Mouse (Mus musculus): Measurements from ENCODE around the gene Wasl. TPM values are rescaled to one million over a fixed set of nuclear protein-coding genes. Genes with fewer than 3 reads are reported as not detected.

Gene Wasl
- 65.6 and 69.7 TPM in 2 replicates for polyA plus RNA-seq (2015; fragmentation: Nextera tagmentation; extraction: Ambion mirVana)

DNA sequence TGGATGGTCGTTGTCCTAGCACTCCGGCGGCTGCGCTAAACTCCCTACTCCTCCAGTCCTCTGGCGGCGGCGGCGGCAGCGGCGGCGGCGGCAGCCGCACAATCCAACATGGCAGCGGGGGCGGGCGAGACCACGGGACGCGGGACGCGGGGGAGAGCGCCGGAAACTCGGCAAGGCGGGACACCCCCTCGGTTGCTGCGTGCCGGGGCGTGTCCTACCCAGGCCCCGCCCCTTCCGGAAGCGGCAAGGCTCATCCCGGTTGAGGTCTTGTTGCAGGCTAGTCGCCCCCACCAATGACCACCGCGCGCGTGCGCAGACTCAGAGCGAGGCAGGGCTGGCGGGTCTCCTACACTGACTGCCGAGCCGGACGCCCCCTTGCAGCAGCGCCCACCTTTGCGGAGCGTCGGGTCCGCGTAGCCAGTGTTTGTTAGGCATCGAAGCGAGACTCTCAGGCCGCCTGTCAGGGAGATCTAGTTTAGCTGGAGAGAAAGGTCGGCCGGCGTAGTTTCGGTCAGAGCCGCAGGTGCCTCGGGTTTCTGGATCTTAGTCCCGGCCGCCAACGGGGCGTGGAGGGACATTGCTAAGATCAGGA is at the start of gene Wasl:
Wasl (minus strand) TSS at position 143 of the 592 bp plus-strand sequence.
- H3K27me3 ChIP-seq (replicated peaks): no peaks in the 10 kb centered on the region
- peak; percentile 99 for ATAC-seq (replicated peaks)
- no peaks in the 10 kb centered on the region for H3K36me3 ChIP-seq (replicated peaks)
- peak within 1 kb of the TSS; percentile 67 for H3K4me2 ChIP-seq
- H3K9ac ChIP-seq: peak within 1 kb of the TSS; percentile 95
- H3K4me1 ChIP-seq: peaks cover 18% of the 10 kb centered on the region
- H3K9me3 ChIP-seq: no peaks in the 10 kb centered on the region
- under 1% methylated on average over 60 of the region's 63 CpGs for WGBS
- H3K27ac ChIP-seq: peak within 1 kb of the TSS; percentile 98
- H3K4me3 ChIP-seq: peak within 1 kb of the TSS; percentile 98

DNA sequence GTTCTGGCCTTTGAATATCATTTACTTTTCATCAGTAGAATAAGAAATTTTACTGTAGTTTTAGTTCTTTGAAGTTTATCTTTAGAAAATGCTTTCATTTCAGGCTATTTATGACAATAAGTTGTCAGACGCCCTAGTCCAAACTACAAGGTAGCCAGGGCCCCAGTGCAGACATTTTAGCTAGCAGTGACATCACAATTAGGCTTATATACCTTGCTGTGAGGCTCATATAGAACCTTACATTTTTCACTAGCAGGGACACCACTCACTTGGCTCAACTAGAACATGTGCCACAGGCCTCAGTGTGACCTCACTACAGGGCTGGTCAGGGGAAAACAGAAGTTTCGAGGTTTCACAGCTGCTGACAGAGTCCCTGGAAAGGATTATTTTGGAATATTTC is 42.7 kb upstream of the Wasl start:
- H3K4me1 ChIP-seq: no peaks in the 10 kb centered on the region
- H3K9me3 ChIP-seq: no peaks in the 10 kb centered on the region
- WGBS: 89% methylated on average over 2 of the region's 2 CpGs
- no peak for ATAC-seq (replicated peaks)
- H3K9ac ChIP-seq: no peak overlapping the region
- no peak overlapping the region for H3K27ac ChIP-seq
- no peaks in the 10 kb centered on the region for H3K27me3 ChIP-seq (replicated peaks)
- no peak overlapping the region for H3K4me2 ChIP-seq
- no peak overlapping the region for H3K4me3 ChIP-seq
- no peaks in the 10 kb centered on the region for H3K36me3 ChIP-seq (replicated peaks)

DNA sequence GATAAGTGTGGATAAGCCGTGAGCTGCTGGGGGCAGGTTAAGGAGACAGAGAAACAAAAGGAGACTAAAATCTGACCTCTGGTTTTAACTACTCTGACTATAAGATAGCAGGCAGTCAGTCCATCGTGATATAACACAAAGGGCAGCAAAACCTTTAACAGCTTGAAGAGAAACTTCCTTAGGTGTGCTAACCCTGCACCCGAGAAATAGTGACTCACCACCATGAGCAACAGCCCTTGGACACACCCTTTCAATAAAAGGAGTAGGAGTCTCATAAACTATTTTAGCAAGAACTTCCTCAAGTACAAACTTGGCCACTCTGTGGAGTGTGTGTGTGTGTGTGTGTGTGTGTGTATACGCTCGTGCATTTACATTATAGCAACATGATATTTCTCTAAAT is 42.3 kb upstream of the Wasl start:
- 91% methylated on average over 5 of the region's 5 CpGs for WGBS
- H3K9ac ChIP-seq: no peak overlapping the region
- no peak overlapping the region for H3K4me3 ChIP-seq
- H3K4me1 ChIP-seq: no peaks in the 10 kb centered on the region
- no peaks in the 10 kb centered on the region for H3K27me3 ChIP-seq (replicated peaks)
- no peak overlapping the region for H3K4me2 ChIP-seq
- no peak overlapping the region for H3K27ac ChIP-seq
- no peak for ATAC-seq (replicated peaks)
- no peaks in the 10 kb centered on the region for H3K9me3 ChIP-seq
- H3K36me3 ChIP-seq (replicated peaks): no peaks in the 10 kb centered on the region

DNA sequence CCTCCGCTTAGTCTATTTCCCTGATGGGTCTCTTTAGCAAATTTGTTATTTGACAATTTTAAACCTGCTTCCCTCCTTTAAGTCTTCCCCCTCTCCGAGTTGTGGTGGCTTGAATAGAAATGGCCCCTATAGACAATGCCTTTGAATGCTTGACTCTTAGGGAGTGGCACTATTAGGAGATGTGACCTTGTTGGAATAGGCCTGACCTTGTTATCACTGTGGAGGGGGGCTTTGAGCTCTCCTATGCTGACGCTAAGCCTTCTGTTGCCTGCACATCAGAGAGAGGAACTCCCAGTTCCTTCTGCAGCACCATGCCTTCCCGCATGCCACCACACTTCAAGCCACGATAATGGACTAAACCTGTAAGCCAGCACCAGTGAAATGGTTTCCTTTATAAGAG is 32.4 kb upstream of the Wasl start:
- no peak for ATAC-seq (replicated peaks)
- Histone ChIP-seq H3K4me3 (no peak overlapping the region), H3K36me3 (replicated peaks) (no peaks in the 10 kb centered on the region), H3K27ac (no peak overlapping the region), H3K27me3 (replicated peaks) (no peaks in the 10 kb centered on the region), H3K9me3 (no peaks in the 10 kb centered on the region), H3K4me1 (no peaks in the 10 kb centered on the region), H3K4me2 (no peak overlapping the region), H3K9ac (no peak overlapping the region)
- 92% methylated on average over 5 of the region's 5 CpGs for WGBS

DNA sequence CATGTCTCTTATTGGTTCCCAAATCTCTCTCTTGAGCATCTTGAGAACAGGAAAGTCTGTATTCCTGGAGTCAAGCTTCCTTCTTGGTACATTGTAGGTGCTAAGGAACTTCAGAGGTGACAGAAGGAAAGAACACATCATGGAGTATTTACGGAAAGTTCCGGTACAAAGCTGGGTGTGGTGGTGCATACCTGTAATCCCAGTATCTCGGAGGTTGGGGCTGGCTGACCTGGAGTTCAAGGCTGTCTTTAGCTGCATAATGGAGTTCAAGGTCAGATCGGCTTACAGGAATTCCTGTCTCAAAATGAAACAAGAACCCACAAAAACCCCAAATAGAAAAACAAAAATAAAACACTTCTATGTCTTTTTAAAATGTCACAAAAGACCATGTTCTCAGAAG is 31.3 kb upstream of the Wasl start:
- Histone ChIP-seq H3K4me2 (no peak overlapping the region), H3K27ac (no peak overlapping the region), H3K27me3 (replicated peaks) (no peaks in the 10 kb centered on the region), H3K4me3 (no peak overlapping the region), H3K9me3 (no peaks in the 10 kb centered on the region), H3K36me3 (replicated peaks) (no peaks in the 10 kb centered on the region), H3K9ac (no peak overlapping the region), H3K4me1 (no peaks in the 10 kb centered on the region)
- 89% methylated on average over 4 of the region's 4 CpGs for WGBS
- ATAC-seq (replicated peaks): no peak

DNA sequence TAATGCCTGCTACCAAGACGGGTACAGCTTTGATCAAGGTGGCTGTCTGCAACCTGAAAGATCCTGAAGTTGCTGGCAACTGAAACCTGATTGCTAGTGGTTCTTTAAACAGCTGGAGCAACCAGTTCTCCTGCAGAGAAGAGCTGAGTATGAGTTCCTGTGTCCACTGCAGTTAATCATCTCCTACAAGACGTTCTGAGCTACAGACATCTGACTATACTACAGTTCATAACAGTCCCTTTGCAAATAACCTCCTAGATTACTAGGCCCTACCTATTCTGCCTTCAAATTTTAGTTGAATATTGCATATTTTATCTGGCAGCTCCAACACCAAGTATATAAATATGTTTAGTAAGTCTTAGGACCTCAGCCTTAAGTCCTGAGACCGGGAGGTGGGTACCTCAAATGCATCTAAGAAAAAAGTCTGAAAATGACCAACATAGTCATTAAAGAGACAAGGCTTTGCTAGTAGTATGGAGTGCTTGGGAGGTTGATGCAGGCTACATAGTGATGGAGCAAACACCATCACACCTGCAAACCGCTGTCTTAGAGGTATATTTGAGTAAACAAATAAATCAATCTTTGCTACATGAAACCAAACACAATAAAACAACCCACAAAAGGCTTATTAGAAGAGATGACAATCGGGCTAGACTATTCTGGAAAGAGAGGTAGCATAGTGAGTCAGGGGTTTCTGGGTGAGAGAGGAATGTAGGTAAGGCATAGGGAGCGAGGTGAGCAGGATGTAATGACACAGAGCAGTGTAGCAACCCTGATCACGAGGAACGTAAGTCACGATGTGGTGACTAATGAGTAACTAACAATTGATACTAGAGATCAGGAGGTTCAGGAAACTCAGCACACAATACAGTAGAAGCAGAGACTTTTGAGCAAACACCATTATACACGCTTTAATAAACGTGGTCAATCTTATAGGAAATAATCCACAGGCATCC is 29.9 kb upstream of the Wasl start:
- no peaks in the 10 kb centered on the region for H3K27me3 ChIP-seq (replicated peaks)
- no peak overlapping the region for H3K4me2 ChIP-seq
- no peaks in the 10 kb centered on the region for H3K9me3 ChIP-seq
- H3K27ac ChIP-seq: no peak overlapping the region
- no peak overlapping the region for H3K4me3 ChIP-seq
- H3K36me3 ChIP-seq (replicated peaks): no peaks in the 10 kb centered on the region
- H3K9ac ChIP-seq: no peak overlapping the region
- ATAC-seq (replicated peaks): no peak
- H3K4me1 ChIP-seq: no peaks in the 10 kb centered on the region
- WGBS: 88% methylated on average over 11 of the region's 11 CpGs

DNA sequence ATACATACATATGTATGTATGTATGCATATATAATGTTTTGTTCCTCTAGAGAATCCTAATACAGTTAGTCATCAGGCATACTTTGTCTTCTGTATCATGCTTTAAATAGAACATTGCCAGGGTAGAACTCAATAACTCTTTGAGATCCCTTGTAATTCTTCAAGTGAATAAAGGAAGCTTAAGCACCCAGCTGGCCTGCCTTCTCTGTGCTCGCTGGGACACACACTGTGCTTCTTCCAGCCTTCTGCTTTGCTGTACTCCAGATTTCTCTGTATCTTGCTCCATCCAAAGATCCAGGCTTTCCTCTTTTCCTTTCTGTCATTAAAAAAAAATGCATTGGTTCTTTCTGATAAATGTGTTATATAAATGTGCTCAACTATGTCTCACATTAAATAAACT is 23.1 kb upstream of the Wasl start:
- 33% methylated on average over 1 of the region's 1 CpGs for WGBS
- no peak overlapping the region for H3K4me3 ChIP-seq
- no peaks in the 10 kb centered on the region for H3K9me3 ChIP-seq
- no peak overlapping the region for H3K27ac ChIP-seq
- H3K4me2 ChIP-seq: no peak overlapping the region
- no peak for ATAC-seq (replicated peaks)
- no peak overlapping the region for H3K9ac ChIP-seq
- H3K27me3 ChIP-seq (replicated peaks): no peaks in the 10 kb centered on the region
- H3K4me1 ChIP-seq: no peaks in the 10 kb centered on the region
- no peaks in the 10 kb centered on the region for H3K36me3 ChIP-seq (replicated peaks)

DNA sequence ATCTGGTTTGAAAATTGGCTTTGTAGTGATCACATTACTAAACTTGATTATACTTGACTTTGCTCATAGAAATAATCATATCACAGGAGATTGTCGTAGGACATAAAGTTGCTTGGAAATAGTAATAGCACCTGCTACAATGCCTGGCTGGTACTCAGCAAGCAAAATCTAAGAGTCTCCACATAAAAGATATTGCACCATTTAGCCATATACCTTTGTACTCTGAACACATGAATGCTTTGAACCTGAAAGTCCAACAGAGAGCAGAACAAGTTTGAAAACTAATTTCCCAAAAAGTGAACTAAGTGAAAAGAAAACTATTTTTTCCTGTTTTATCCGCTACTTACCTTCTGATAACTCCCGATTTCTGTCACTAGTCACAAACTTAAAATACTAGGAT is 18.3 kb upstream of the Wasl start:
- H3K4me3 ChIP-seq: no peak overlapping the region
- 94% methylated on average over 3 of the region's 3 CpGs for WGBS

DNA sequence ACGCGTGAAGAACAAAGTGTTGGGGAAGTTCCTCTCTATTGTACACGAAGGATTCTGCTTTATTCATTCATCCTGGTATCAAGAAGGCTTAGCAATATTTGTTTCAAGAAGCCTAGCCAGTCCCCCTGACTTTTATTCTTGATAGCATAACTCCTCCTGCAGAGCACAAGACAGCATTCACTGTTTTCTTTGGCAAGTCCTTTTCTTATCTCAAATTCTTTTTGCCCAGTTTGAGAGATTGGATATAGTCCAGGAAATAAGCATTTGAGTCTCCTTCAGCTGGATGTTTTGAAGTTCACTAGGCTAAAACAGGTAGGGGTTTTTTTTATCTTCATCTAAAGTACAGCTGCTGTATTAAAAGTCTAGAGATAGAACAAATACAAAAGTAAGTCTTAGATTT is 3.0 kb upstream of the Wasl start:
- WGBS: 72% methylated on average over 3 of the region's 3 CpGs
- Histone ChIP-seq H3K27me3 (replicated peaks) (no peaks in the 10 kb centered on the region), H3K4me1 (peaks cover 5% of the 10 kb centered on the region), H3K4me2 (no peak overlapping the region), H3K27ac (no peak overlapping the region), H3K4me3 (no peak overlapping the region), H3K36me3 (replicated peaks) (no peaks in the 10 kb centered on the region), H3K9me3 (no peaks in the 10 kb centered on the region), H3K9ac (no peak overlapping the region)
- no peak for ATAC-seq (replicated peaks)

More for the DNA sequence above, 18.3 kb upstream of the Wasl start:
- H3K36me3 ChIP-seq (replicated peaks): no peaks in the 10 kb centered on the region
- H3K4me1 ChIP-seq: no peaks in the 10 kb centered on the region
- no peaks in the 10 kb centered on the region for H3K9me3 ChIP-seq
- no peak for ATAC-seq (replicated peaks)
- no peak overlapping the region for H3K9ac ChIP-seq
- no peak overlapping the region for H3K4me2 ChIP-seq
- H3K27me3 ChIP-seq (replicated peaks): no peaks in the 10 kb centered on the region
- H3K27ac ChIP-seq: no peak overlapping the region

DNA sequence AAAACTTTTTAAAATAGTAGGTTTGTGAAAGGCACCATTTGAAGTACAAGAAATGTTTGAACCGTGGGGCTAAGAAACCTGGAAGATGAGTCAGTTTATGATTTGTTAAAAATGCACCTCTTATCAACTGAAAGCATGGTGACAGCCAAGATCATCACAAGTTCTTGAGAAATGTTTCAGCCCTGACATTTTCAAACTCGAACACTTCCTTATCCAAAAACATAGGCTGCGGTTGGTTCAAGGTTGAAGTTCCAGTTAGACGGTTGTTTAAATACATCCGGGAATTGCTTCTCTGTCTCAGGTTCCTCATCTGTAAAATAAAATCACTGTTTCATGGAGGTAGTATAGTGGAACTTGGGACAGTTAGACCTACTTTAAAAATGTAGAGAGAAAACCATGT is 1.4 kb upstream of the Wasl start:
- no peak overlapping the region for H3K4me3 ChIP-seq
- WGBS: 94% methylated on average over 5 of the region's 5 CpGs
- H3K9ac ChIP-seq: no peak overlapping the region
- no peak overlapping the region for H3K27ac ChIP-seq
- H3K4me1 ChIP-seq: peaks cover 18% of the 10 kb centered on the region
- ATAC-seq (replicated peaks): no peak
- H3K4me2 ChIP-seq: no peak overlapping the region
- H3K9me3 ChIP-seq: no peaks in the 10 kb centered on the region
- H3K27me3 ChIP-seq (replicated peaks): no peaks in the 10 kb centered on the region
- no peaks in the 10 kb centered on the region for H3K36me3 ChIP-seq (replicated peaks)

DNA sequence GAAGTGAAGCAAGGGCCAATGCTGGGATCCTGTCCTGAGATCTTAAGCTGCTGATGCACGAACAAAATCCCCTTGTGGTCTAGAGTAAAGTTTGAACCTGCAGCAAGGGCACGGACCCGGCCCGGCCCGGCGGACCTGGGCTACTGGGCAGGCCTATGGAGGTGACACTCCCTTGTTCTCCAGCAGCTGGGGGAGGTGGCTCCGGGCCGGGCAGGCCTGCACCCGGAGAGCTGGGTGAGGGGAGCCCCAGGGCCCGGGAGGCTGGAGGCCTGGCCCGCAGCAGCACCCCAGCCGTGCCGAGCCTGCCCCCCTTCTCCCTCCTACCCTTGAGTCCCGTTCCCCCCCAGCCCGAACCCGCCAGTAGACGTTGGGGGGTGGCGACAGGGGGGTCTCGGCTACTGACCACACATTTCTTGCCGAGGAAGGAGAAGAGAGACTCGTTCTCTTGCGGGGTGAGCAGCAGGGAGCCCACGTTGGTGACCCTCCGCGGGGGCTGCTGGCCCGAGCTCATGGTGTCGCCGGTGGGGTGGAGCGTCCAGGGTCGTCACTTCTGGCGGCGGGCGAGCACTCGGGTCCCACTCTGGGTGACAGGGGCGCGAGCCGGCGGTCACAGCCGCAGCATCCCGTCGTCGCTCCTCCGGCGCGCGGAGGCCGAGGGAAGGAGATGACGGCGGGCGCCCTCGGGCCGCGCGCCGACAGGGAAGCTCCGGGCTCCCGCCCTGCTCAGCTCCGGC is 509 bp downstream of the Wasl start:
- Histone ChIP-seq H3K4me2 (peak overlapping the region; percentile 67), H3K9me3 (no peaks in the 10 kb centered on the region), H3K27me3 (replicated peaks) (no peaks in the 10 kb centered on the region), H3K4me1 (peaks cover 18% of the 10 kb centered on the region), H3K9ac (peak overlapping the region; percentile 95), H3K36me3 (replicated peaks) (no peaks in the 10 kb centered on the region), H3K4me3 (peak overlapping the region; percentile 98), H3K27ac (peak overlapping the region; percentile 98)
- ATAC-seq (replicated peaks): peak; percentile 49
- under 1% methylated on average over 45 of the region's 58 CpGs for WGBS

All from midbrain, embryonic 15.5 days (tissue).